Mouse (Mus musculus): ENCODE results near the gene Babam2. TPM values are rescaled to one million over a fixed set of nuclear protein-coding genes. Genes with fewer than 3 reads are reported as not detected.
"Not testable (repeated sequence)": the region's sequence is repeated elsewhere in the genome, so short reads cannot be mapped to it uniquely, and the experiment has no call there.

Gene Babam2
- total RNA-seq, 4 experiments from 2014 or later, result 31.2 to 35.8 (median 35.0) TPM

DNA sequence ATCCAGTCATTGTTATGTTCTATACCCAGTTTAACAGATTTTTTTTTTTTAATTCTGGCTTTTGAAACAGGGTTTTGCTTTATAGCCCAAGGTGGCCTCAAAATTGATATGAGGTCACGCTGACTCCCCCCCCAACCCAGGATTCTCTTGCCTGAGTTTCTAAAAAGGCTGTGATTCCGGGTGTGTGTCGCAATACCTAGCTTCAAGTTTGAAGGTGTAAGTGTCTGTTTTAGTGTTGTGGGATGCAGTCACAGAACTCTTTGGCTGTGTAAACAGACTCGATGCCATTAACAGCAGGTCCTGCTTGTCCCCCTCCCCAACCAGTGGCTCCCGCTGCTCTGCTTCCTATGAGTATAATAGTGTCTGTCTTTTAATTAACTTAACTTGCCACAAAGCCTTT is 84.1 kb downstream of the Babam2 start:
- DNase-seq (ENCODE audit: low spot score), result no peak

DNA sequence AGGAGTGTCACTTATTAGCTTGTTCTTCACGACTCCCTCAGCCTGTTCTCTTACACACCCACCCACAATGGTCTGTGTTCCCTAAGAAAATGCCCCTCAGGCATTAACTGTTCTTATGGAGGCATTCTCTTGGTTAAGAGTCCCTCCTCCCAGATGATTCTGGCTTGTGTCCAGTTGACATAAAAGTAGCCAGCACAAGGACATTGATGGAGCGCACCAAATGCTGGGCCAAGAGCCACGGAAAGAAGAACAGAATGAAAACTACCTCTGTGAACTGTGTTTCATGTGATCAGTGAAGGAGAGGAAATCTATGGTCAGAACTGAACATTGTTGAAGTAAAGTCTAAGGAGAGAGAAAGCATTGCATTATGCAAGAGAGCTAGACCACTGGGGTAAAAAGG is 89.7 kb downstream of the Babam2 start:
- no peak for DNase-seq (ENCODE audit: low spot score)

DNA sequence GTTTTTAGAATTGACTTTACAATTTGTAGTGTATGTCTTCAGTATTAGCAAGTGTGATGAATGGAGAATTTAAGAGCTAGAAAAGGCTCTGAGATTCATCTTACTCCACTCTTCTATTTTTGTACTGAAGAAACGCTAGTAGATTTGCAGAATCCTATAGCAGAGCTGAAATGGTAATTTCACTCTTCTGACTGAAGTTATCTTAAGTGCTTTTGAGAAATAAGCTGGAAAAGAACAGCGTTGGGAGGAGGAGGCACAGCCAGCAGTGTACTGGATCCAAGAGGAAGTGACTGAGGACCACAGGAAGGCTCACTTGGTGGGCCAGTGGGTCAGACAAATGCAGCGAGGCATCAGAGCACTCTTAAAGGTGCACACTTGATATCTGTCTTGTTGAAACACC is 90.1 kb downstream of the Babam2 start:
- no peak for DNase-seq (ENCODE audit: low spot score)

DNA sequence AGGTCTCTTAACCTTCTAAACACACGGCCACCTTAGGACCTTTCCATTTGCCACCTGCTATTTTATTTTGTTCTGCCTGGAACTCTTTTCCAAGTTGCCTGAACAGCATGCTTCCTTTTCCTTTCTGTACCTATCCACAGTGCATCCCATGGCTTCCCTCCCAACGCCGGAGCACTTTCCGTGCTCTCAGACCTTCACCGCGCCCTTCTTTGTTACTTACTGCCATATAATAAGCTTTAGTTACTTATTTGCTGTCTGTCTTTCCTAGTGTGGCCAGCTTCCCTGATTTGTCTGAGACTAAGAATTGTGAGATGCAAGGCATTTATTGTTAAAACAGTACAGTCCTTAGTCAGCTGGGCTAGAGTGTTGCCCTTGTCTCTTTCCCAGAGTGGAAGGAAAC is 94.9 kb downstream of the Babam2 start:
- DNase-seq (ENCODE audit: low spot score), result no peak

DNA sequence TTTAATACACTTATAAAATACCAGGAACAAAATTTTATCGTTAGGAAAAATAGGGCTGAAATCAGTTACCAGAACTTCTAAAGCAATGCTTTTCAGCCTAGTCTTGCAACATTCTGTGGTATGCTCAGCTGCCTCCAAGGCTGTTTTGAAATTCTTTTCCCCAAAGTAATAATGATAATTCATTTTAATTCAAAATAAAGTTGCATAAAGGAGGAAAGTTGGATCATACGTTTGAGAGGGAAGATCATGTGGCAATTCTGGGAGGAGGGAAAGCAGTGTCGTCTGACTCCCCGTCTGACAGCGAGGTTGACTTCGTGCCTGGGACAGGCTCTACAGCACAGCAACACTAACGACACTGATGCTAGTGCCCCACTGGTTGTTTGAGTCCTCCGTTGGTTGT is 95.4 kb downstream of the Babam2 start:
- DNase-seq (ENCODE audit: low spot score), result no peak

DNA sequence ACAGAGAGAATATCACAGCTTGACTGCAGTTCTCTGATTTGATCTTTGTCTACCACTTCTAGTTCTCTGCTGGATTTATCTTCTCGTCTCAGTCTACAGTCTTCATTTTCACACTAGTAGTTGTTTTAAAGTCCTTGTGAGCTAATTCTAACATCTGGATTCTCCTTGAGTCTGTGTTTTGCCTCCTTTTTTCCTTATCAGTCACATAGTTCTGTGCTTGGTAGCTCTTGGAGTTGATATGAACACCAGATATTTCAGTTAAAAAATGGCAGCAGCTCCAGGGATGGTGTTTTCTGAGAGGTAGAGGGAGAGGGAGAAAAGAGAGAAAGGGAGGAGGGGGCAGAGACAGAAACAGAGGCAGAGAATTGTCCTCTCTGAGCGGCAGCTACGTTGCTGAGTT is 97.9 kb downstream of the Babam2 start:
- no peak for DNase-seq (ENCODE audit: low spot score)

DNA sequence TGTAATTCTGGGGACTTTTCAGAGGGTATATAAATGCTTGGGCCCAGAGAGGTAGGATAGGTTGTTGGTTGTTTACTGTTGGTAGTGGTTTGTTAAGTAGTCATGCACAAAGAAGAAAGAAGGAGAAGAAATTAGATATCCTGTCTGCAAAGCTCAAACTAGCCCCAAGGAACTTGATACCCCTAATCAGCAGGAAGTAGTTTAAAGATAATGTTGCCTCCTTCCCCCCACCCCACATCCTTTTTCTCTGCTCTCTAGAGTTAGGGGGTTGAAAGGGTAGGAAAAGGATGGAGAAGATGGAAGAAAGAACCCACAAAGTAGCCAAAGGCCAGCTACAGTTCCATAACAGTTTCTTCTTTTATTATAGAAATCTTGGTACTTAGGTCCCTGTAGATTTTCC is 99.5 kb downstream of the Babam2 start:
- no peak for DNase-seq (ENCODE audit: low spot score)

DNA sequence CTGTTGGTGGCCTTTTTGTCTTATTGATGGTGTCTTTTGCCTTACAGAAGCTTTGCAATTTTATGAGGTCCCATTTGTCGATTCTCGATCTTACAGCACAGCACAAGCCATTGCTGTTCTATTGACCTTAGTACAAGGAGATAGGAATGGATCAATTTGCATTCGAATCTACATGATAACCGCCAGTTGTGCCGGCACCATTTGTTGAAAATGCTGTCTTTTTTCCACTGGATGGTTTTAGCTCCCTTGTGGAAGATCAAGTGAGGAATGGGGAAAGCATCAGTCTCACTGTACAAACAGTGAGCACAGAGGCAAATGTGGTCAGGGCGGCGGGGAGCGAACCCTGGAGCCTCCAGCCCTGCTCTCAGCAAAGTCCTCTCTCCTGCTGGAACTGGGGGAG is 106.7 kb downstream of the Babam2 start:
- not testable (repeated sequence) for DNase-seq (ENCODE audit: low spot score)

DNA sequence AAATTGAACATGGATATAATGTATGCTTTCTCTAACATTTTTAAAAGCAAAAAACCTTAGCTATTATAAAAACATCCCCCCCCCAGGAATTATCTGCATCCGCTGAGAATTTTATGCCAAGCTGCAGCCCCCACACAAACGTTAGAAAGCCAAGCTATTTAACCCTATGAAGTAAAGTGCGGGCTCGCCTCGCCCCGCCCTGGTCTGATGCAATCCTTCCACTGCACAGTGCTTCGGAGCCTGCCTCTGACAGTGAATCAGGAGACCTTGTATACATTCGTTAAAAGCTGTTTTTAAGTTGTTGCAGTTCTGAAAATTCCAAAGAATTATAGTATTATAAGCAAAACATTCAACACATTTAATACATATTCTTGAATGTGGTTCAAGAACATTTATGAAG is 107.3 kb downstream of the Babam2 start:
- no peak for DNase-seq (ENCODE audit: low spot score)

DNA sequence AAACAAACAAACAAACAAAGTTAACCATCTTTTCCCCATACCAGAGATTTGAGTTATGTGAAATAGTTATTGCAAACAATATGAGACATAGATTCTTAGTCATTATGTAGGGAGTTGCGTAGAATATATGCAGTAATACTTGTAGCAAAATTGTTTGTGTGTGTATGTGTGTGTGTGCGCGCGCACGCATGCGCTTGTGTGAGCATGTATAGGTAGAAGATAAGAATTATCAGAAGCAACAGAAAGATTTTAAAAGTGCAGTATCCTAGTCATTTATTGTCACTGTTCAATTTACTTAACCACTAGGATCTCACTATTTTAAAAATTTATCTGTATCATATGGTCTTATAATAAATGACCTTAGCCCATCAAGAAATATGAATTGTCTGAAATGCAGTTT is 109.8 kb downstream of the Babam2 start:
- no peak for DNase-seq (ENCODE audit: low spot score)

DNA sequence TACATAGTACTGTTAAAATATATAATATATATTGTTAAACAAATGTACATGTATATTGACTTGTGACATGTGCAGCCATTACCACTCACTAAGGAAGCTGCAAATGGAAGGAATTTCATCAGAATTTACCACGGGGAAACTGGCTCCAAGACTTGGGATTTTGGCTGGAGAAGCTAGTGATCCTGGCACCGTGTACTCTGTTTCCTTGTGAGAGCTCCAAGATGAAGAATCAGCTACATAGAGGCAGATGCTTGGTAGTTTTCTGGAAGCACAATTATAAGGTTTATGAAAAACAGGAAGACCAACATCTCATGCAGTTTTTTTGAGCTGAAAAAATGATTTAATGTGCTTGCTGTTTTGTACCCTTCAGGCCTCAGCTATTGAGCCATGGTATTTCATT is 110.8 kb downstream of the Babam2 start:
- DNase-seq (ENCODE audit: low spot score), result no peak

DNA sequence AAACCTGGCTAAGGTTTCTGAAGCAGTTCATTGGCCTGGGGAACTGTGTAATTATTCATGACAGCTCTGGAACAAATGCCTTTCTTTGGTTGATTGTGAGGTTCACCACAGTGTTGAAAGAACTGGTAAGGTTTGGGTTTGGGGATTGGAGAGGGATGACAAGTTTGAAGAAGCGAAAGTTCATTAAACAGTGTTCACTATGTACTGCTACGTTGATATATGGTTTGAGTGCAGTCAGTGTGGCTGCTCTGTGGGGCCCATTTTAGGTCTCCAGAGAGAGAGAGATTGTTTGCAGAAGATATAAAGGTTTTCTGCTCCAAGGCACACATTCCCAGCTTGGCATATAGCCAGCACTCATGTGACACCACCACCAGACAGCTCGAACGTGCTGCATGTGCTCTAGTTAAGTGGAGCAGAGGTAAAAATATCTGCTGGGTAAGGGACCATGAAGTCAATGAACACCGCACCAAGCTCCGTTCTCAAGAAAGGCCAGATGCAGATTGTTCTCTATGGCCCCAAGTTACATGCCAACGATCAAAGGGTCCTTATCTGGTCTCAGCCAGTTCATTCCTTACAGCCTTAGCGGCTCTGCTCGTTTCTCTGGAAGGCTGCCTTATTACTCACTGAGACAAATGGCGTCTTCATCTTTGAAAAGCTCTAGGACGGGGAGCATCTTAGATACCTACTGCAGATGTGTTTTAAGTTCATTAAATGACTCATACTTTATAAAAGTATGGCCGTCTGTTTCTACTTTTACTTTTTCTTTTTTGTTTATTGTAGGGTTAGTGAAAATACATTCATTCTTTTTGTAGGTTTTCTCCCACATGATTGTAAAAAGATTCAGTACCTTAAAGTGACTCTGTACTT is 113.5 kb downstream of the Babam2 start:
- peak; percentile 32 for DNase-seq (ENCODE audit: low spot score)

DNA sequence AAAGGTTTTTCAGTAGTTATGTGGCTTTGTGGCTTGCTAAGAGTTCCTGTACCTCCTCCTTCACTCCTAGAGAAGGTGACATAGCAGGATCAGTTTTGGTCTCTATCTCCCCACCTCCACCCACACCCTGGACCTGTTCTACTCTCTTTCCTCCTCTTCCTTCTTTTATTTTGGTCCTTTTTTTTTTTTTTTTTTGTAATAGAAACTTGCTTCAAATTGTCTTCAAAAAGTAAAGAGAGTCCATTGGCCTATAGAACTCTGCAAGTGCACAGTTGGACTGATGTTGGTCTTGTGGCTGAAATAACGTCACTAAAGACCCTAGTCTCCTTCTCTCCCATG is 114.1 kb downstream of the Babam2 start:
- DNase-seq (ENCODE audit: low spot score), result no peak

DNA sequence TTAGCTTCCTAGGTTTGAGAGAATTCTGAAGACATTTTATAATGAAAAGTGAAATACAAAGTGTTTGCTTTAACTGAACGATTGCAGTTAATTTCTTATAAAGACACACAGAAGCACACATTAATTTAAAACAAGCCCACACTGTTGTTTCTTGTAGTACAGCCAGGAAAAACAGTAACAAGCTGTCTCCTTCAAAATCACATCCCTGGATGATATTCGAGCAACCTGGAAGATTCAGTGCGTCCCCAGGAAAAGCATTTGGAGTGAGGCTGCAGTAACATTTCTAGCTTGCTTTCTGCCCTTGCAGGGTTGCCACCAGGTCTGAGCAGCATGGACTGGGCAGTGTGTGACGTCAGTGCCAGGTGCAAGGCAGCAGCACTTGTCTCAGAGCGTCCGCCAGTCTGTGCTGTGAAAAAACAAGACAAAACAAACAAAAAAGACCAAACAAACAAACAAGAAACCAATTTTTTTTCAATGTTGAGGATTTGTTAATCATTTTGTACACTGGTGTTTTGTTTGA is 115.7 kb downstream of the Babam2 start:
- DNase-seq (ENCODE audit: low spot score), result no peak

DNA sequence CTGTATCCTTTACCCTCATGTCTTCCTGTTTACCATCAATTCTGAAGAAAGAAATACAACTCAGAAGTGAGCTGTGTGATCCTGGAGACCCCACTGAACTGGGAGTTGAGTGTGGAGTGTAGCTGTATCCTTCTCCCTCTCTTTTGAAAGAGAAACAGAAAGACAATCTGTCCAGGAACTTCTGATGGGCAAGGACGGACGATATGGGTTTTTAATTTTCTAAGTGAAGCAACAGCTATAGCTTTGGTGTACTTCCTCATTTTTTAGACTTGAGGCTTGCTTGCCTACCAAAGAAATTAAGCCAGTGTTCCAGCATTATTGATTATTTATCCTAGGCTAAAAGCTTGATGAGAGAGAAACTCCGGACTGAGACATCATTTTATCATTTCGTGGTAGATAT is 116.6 kb downstream of the Babam2 start:
- no peak for DNase-seq (ENCODE audit: low spot score)

DNA sequence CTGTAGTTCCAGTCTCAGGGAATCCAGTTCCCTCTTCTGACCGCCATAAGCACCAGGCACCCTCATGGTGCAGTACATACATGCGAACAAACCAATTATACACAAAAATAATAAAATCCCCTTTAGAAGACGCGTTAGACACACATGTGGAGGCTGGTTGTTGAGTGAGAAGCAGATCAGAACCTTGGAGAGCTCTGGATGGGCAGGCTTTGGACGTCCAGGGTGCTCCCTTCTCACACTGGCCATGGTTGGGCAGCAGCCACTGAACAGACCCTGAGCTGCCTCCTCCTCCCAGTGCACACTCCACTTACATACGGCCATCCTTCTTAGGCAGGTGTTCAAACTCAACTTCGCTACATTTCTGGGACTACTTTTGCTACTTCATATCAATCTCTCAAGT is 117.6 kb downstream of the Babam2 start:
- DNase-seq (ENCODE audit: low spot score), result no peak

DNA sequence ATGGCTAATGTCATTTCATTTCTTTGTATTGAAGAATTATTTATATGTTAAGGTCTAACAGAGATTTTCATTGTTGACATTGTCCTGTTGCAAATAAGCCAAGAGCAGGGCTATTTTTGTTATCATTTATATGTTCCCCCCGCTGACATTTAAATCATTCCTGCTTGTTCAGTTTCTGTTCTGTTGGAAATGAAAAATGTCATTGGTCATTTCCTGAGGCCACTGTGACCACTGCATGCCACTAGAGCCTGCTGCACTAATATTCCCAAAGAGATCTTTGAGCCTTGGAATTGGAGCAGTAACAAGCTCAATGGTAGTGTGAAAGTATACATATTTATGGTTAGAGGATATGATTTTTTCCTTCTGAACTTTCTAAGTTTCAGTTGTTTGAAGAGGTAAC is 118.6 kb downstream of the Babam2 start:
- DNase-seq (ENCODE audit: low spot score), result no peak

DNA sequence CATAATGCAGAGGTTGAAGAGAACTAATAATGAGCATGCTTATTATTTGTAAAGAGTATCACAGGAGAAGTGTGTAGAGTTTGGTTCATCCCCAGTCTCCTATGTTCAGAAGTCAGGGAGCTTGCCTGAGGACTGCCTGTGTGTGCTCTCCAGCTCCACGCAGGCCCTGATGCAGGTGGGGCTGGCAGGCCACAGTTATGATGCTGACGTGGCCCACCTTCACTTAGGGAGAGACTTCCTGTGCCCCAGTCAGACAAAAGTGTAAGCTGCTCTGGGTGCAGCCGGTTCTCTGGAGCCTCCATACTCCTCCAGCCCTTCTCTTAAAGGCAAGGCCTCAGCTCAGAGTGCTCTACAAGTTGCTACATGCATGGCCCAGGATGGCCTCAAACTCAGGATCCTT is 123.3 kb downstream of the Babam2 start:
- DNase-seq (ENCODE audit: low spot score), result no peak

DNA sequence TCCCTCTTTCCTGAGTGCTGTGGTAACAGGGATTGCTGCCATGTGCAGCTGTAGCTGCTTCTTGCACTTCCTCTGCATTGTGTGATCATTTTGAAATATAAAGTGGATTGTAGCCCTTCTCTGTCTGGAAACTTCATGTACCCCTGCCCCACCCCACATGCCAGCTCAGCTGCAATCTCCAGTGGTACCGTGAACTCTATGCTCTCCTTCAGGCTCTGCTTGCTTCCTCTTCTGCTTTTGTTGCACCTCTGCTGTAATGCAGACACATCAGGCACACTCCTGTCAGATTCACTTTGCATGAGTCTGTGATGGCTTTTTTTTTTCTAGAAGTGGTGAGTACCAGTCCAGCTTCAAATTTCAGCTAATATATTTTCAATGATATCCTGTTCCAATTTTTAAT is 123.7 kb downstream of the Babam2 start:
- DNase-seq (ENCODE audit: low spot score), result no peak

DNA sequence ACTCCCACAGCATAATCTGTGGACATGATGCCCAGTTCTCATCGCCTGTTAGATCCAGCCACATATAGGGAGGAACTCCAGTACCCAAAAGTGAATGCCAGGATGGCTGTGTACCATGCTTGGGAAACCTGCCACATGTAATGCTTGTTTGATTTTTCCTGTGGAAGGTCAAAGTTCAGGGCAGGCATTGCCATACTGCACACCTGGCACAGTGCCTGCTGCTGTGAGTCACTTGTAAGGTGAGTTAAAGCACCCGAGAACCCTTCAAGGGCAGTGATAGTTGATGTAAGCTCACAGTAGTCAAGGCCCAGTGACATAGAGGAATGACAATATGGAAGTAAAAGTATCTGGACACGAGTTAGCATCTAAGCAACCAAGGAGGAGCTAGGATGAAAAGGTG is 126.2 kb downstream of the Babam2 start:
- DNase-seq (ENCODE audit: low spot score), result no peak

DNA sequence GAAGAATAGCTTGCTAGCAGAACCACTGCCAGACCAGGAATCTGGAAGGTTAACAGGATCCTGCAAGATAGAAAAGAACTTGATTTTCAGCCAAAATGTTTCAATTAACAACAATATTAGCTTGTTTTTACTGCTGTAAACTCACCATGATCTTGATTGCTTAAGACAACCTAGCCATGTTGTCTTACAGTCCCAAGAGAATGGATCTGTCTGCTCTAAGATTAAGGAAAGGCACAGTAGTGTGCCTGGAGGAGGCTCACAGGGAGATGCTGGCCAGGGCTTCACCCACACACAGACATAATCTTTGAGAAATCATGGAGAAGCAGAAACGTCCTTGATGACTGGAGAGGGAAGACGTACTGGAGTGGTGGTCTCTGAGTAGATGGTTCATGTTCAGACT is 126.6 kb downstream of the Babam2 start:
- no peak for DNase-seq (ENCODE audit: low spot score)

DNA sequence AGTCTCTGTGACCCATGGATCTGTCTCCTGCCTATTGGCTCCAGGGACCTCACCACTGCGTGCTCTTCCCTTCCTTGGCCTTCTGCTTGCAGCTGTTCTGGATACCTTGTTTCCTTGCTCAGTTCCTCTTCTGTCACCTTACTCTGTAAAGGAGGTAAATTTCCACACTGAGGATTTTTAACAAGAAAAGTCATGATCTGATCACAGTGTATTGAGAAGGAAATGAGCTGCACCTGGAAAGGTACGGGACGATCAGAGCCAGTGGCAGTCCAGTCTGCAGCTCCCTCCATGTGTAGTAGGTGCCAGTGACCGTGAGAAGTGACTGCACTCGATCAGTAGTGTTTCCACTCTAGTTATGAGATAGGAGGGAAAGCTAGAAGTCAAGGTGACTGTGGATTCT is 129.8 kb downstream of the Babam2 start:
- DNase-seq (ENCODE audit: low spot score), result no peak

DNA sequence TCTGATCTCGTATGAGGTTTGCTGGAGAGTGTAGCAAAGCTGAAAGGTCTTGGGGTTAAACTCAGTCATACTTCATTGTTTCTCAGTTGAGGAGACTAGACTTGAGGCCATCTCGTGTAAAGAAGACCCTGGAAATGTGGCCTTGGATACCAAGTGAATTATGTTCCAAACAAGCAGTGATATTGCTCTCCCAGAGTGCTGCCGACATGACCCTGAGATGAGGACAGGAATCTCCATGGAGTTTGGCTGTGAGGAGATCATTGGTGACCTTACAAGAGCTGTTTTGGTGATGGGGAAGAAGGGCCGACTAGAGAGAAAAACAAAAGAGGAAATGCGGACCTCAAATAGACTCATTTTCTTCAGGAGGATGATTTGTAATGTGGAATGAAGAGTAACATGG is 130.4 kb downstream of the Babam2 start:
- no peak for DNase-seq (ENCODE audit: low spot score)

DNA sequence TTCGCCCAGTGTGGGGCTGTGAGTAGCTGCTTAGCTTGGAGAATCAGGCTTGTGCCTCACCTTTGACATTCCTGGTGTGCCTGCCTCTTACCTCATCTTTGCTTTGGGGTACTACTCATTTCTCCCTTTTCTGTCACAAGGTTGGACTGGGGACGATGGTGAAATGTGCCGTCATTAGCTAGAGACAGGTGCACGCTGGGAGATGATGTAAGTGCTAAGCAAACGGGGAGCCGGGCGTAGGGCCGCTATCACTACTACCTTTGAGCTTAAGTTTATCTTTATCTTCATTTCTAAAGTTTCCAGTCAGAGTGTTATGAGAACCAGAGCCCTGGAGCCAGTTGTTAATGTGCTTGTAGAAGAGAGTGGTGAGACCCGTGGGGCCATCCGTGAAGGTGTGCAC is 131.3 kb downstream of the Babam2 start:
- DNase-seq (ENCODE audit: low spot score), result no peak
